Mouse (Mus musculus): ENCODE data around the gene Olfr983. TPM values are rescaled to one million over a fixed set of nuclear protein-coding genes. Genes with fewer than 3 reads are reported as not detected.

Gene Olfr983
- not detected for total RNA-seq (2021)

GRCm38 (mm10) chr9:40093495-40093894 is at the start of gene Olfr983:
Olfr983 (minus strand) TSS chr9:40093595.
- intact Hi-C loops (cut with DNase I) = no loop called here
- no peak for DNase-seq

GRCm38 (mm10) chr9:40141544-40141943 is 48.1 kb upstream of the Olfr983 start:
- intact Hi-C loops (cut with DNase I) = no loop called here
- no peak for DNase-seq

GRCm38 (mm10) chr9:40139484-40139883 is 46.1 kb upstream of the Olfr983 start:
- no peak for DNase-seq
- intact Hi-C loops (cut with DNase I) = no loop called here

DNA sequence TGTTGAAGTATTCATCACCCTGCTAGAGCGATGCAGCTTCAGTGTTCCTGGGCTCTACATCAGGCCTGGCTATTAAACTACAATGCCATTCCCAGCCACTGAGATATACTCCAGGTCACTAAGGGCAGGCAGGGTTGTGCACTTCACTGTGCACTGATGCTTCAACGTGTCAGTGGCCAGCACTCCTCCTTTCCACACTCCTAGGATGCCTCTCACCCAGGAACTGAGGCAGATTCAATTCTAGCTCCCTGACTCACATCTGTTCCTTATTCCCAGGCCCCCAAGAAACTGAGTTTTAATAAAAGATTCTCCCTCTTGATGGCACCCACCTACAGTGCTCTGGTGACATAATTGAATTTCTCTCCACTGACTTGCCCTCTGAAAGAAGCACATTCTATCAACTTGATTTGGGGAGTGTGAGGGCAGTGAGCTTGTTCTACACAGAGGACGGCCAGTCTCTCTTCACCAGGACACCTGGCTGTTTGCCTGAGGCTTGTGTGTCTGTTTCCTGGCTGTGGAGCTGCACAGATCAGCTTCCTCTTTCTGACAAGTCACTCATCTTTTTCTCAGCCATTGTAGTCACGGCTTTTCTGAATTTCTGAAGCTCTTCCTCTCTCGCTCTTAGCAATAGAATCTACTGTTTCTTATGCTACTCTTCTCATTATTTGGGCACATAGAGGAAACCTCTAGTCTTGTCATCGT is 43.7 kb upstream of the Olfr983 start:
- intact Hi-C loops (cut with DNase I) = no loop called here
- DNase-seq = peak in 1 of 2 experiments; percentile 5

- intact Hi-C loops (cut with DNase I) = no loop called here
- no peak for DNase-seq
These were observed 37.2 kb upstream of the Olfr983 start for GRCm38 (mm10) chr9:40130556-40130955.

DNA sequence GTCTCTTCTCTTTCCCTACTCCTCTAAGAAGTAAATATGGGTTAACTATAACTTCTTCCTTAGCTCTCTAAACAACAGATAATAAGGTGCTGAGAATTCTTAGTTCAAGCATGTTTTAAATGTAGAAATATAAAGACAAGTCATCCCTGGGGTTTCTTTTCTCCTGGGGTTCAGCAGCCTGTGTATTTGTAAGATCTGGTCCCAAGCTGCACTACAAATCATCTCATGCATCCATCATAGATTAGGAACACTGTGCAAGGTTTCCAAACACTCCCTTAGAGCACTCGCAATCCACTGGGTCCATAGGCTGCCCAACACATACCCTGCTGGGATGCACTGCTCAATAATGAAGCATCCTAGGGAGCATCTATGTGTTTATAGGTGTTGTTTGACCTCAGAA is 36.7 kb upstream of the Olfr983 start, which contains the start of gene Olfr985:
Gene Olfr985, minus strand, starts transcription at position 101 of the 400 bp plus-strand sequence.
- intact Hi-C loops (cut with DNase I) = no loop called here
- no peak for DNase-seq

DNA sequence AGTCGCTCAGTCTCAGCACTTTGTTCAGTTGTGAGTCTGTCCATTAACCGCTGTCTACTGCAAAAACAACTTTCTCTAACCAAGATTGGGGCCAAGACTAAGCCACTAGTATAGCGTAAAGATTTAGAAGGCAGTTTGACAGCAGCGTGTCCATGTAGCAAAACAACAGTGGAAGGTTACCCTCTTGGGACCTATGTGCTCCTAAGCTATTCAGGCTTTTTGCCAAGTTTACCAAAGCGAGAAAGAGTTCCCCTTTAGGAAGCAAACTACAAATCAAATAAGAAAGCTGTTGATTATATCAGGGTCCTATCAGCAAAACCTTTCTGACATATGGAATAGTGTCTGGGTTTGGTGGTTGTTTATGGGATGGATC is 23.9 kb upstream of the Olfr983 start:
- intact Hi-C loops (cut with DNase I) = no loop called here
- no peak for DNase-seq

GRCm38 (mm10) chr9:40116645-40117286 is 23.4 kb upstream of the Olfr983 start:
- intact Hi-C loops (cut with DNase I) = no loop called here
- DNase-seq = peak; percentile 51 to 70

DNA sequence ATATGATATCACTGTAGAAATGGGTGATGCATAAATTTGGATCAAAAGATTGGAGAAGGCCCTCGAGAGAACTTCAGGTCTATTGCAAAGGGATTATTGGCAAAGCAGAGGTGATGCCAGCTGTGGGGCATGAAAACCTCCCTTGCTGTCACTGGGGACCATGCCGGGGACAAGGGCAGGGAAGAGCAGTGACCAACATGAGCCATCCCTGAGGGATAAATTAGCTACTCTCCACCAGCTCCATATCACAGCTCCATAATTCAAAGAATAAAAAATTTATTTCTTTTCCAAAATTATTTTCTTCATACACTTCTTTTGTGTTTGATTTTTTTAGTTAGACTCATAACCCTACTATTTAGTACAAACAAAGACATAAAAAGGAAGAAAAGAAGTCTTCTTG is 20.7 kb upstream of the Olfr983 start, which contains the start of gene Olfr984:
Gene Olfr984, minus strand, starts transcription at position 101 of the 400 bp plus-strand sequence.
- DNase-seq = no peak
- intact Hi-C loops (cut with DNase I) = no loop called here

GRCm38 (mm10) chr9:40094769-40095168 is 1.4 kb upstream of the Olfr983 start:
- DNase-seq = no peak
- intact Hi-C loops (cut with DNase I) = no loop called here

DNA sequence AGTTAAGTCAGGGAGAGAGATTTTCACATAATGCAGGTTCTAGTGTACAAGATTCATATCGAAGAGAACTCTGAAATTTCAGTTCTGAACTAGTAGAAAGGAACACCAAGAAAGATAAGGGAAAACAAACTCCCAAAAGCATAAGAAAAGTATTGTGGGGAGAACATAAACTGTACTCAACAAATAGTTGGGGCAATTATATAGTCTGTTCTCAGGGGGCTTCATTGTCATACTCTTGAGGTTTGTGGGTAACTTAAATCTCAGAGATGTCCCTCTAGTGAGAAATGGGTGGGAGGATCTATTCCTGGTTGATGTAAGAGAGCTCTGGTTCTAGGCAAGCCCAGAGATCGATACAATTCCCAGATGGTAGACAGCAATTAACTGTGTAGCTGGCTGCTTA is 19.9 kb downstream of the Olfr983 start, which contains the start of gene Olfr982:
Gene Olfr982, plus strand, starts transcription at position 301 of the 400 bp plus-strand sequence.
- DNase-seq = no peak
- intact Hi-C loops (cut with DNase I) = no loop called here

DNA sequence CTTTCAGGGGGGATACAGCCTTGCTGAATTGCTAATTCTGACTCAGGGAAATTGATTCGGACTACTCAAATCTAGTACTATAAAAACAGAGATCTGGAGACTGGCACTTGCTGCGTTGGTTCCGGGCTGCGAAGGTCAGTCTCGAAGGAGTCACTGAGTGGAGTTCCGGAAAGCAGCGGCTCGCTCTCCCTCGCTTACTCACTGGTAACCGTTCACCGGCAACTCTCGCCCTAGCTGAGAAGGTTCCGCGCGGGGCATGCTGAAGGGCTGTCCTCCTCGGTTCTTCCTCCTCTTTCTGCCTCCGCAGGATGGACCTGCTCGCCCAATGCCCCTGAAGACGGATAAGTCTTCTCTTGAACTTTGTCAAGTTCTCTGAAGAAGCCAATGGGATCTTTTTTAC is 43.3 kb downstream of the Olfr983 start:
- intact Hi-C loops (cut with DNase I) = no loop called here
- no peak for DNase-seq

Other genes starting within 250 kb of the Olfr983 start
- gene Olfr972, start 227.2 kb downstream of the Olfr983 start, total RNA-seq (2021) = not detected
- not detected for gene Olfr229, start 186.3 kb downstream of the Olfr983 start, total RNA-seq (2021)
- gene Olfr974, start 156.1 kb downstream of the Olfr983 start, total RNA-seq (2021) = not detected
- gene Olfr975, start 141.5 kb downstream of the Olfr983 start, total RNA-seq (2021) = not detected
- gene Olfr976, start 132.5 kb downstream of the Olfr983 start, total RNA-seq (2021) = not detected
- gene Olfr978, start 101.5 kb downstream of the Olfr983 start, total RNA-seq (2021) = not detected
- gene Olfr979, start 90.1 kb downstream of the Olfr983 start, total RNA-seq (2021) = not detected
- not detected for gene Olfr980, start 84.0 kb downstream of the Olfr983 start, total RNA-seq (2021)
- gene Olfr981, start 72.1 kb downstream of the Olfr983 start, total RNA-seq (2021) = not detected
- gene Olfr982, start 19.8 kb downstream of the Olfr983 start, total RNA-seq (2021) = not detected
- not detected for gene Olfr984, start 20.6 kb upstream of the Olfr983 start, total RNA-seq (2021)
- not detected for gene Olfr985, start 36.6 kb upstream of the Olfr983 start, total RNA-seq (2021)
- not detected for gene Tmem225, start 54.5 kb upstream of the Olfr983 start, total RNA-seq (2021)
- not detected for gene Olfr986, start 87.3 kb upstream of the Olfr983 start, total RNA-seq (2021)
- gene Zfp202, start 98.7 kb upstream of the Olfr983 start, total RNA-seq (2021) = 1 to 10 TPM; 2.5 to 3.0 TPM
- gene Scn3b, start 175.6 kb upstream of the Olfr983 start, total RNA-seq (2021) = 1 to 10 TPM in 1 of 2 experiments, under 1 TPM in 1; 0.57 to 1.2 TPM

All from heart, postnatal 36 days (tissue).